Mouse (Mus musculus): ENCODE measurements around the gene Clec11a.

DNA sequence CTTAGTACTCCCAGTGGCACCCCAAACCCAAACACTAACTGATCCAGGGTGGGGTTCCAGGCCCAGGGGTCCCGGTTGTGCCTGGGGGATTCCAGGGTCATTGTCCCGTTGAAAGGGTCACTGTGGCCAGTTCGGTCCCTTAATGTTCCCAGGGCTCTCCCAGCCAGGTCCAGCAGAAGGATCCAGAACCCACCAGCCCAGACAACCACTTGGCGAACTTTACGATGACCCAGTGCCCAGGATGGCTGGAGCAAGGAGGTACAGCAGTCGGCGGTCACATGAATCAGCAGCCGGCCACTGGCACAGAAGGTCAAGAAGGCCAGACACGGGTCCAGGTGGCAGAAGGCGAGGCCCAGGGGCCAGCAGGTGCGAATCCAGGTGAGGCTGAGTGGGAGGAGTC lies 38.6 kb downstream of the Clec11a start:
- TF ChIP-seq CTCF (IDR thresholded peaks at IDR 0.05; ENCODE audit: low read depth, low read length) (no peak), POLR2A (IDR thresholded peaks at IDR 0.05; ENCODE audit: extremely low read depth, insufficient read depth, low read length) (no peak)

Data from liver, adult 2 months (tissue).